Mouse (Mus musculus) cerebellum, adult 9-11 months (tissue): Measurements from ENCODE around the gene Mrgprb8.
"Not testable (repeated sequence)": the region's sequence is repeated elsewhere in the genome, so short reads cannot be mapped to it uniquely, and the experiment has no call there.

ENCODE experiments used
- DNase-seq: peaks from one replicate; pipeline ENCODE4 v3.0.0; 2022

Mrgprb8 gene

DNA sequence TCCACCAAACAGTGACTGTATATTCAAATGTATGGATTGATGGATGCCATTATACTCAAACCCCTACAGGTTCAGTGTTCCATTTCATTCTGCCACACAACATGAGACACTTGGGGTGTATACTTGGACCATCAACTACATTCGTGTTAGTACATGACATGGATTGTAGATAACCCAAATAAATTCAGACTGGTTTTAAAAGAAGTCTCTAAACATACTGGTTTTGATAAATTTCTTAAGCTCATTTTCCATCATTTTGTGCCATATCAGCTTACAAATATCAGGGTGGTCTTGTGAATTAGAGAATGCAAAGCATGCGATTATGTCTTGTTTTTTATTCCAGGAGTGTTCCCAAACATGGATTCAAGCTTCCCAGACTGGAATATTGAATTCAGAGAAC, at the start of gene Mrgprb8:
TSS of gene Mrgprb8 (plus strand) at position 301 of the 400 bp plus-strand sequence.
- no peak for DNase-seq

DNA sequence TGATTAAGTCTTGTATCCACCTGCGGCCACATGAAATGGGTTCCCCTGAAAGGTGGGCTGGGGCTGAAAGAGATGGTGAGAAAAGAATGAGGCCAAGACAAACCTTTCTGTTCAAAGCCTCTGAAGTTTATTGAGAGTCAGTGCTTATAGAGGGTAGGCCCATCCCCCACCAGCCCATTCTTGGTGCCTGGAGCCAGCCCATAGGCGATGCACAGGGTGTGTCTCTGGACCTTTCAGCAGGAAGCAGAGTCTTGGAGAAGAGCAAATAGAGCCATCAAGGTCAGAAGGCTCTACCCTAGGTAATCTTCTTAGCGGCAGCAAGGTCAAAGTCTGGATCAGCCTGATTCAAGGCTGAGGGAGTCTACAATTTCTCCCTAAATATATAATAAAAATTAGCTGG, 47.6 kb downstream of the Mrgprb8 start:
- DNase-seq = not testable (repeated sequence)

DNA sequence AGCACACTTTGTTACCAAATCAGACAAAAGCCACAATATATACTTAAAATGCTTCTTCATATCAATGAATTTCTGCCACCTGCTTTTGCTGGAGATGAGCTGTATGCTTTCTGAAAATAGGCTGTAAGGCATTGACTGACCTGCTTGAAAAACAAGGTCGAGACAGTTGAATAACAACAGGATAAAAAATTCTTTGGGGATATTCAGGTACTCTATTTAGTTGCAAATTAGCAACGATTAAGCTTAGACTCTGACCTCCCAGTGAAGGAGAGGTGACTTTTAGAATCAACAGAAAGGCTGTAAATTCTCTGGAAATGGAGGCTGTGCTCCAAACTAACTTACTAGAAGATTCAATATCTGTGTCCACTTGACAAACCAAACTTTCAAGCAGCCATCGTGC, 48.3 kb downstream of the Mrgprb8 start:
- no peak for DNase-seq
